Mouse (Mus musculus) spleen, adult 18-20 months (tissue): ENCODE results near the gene Grin2b.
A peak's percentile ranks its signal among the peaks of the same experiment; 100 is the strongest.

ENCODE experiments used
- DNase-seq, 2 experiments: peaks; one replicate each; pipeline ENCODE4 v3.0.0; 2022; ENCODE audit warnings: mixed read lengths in 2 of 2

The Grin2b gene

DNA sequence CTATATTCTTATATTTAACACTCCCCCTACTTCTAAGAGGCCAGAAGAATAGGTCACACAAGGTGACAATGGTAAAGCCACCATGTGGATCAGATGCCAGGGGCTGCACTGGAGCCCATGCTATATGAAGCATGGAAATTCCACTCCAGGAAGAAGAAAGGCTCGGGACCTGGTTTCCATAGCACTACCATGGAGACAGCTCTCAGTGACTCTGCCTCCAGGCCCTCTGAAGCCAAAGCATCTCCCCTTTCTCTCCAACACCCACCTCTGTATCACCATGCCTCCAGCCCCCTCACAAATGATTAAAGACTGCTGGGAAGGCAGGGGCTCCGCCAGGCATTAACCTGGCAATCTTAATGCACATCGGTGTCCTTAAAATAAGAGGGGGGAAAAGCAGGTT, 179.4 kb downstream of the Grin2b start:
- DNase-seq, result no peak

- no peak for DNase-seq
Measured at GRCm38 (mm10) chr6:135993378-135993777, 179.9 kb downstream of the Grin2b start.

DNA sequence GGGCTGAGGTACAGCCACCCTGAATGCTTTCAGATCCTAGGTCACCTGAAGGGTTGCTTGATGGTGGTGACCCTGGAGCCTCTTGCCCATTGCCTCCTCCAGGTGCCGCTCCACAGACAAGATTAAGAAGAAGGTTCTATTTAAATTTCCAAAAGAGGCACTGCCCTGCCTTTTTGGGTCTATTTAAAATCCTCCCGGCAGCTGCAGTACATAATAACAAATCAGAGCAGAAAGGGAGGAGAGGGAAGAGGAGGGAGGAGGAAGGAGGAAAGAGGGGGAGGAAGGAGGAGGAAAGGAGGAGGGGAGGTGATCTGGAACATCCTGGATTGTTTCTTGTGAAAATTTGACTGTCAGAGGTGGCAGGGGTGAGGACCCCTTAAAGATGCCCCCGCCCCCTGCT, 197.2 kb downstream of the Grin2b start:
- DNase-seq, result no peak

- DNase-seq, result no peak
Measured at GRCm38 (mm10) chr6:135972481-135972880, 200.8 kb downstream of the Grin2b start.

- DNase-seq, result no peak
Measured at GRCm38 (mm10) chr6:135971481-135971880, 201.8 kb downstream of the Grin2b start.

GRCm38 (mm10) chr6:135970716-135971318, 202.5 kb downstream of the Grin2b start:
- no peak for DNase-seq

DNA sequence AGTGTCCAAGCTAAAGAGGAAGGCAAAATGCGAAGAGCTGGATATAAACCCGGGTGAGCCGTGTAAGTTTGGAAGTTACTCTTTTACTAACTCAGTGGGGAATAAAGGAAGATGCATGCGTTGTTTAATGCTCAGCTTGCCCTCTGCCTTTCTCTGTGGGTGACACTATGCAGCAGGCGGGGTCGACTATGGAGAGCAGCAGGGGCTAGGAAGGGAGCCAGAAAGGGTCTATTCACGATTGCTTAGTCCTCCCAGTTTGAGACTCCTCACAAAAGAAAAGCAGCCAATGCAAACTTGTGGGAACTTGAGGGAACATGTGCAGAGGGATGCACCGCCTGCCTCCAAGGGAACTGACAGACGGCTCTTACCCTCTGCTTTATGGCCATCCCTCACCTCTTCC, 211.5 kb downstream of the Grin2b start:
- no peak for DNase-seq

- DNase-seq, result no peak
Measured at GRCm38 (mm10) chr6:135959629-135960028, 213.7 kb downstream of the Grin2b start.

- DNase-seq, result no peak
Measured at GRCm38 (mm10) chr6:135951666-135952065, 221.6 kb downstream of the Grin2b start.

DNA sequence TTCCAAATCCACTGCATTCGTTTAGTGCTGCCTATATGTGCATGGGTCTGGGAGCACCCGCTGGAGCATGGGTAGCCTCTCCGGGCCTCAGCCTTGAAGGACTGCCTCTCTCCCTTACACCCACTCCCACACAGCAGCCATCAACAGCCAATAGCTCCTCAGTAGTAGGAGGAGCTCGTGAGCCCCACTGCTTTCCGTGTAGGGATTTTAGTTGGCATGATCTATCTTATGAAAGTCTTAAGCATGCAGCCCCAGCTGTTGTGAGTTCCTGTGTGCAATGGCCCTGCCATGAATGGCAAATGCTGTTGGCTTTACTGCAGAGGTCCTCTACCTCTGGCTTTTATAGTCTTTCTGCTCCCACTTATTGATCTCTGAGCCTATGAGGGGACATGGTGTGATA, 227.8 kb downstream of the Grin2b start:
- DNase-seq, result no peak

DNA sequence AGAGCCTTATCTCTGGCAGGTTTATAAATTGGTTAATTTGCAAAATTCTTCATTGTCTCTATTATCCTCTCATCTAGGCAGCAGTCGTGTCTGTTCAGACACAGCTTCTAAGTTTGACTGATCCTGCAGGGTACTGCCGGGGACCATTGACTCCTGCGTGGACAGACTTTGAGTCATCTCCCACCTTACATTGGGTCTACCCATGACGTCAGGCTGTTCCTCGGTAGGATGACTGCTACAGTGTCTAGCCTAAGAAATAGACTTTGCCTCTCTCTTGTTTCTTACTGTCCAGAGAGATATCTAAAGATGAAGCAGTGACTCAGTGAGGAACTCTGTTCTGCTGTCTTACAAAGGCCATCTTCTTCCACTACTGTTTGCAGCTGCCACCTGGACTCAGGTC, 229.0 kb downstream of the Grin2b start:
- DNase-seq, result no peak

GRCm38 (mm10) chr6:135943121-135943617, 230.1 kb downstream of the Grin2b start:
- no peak for DNase-seq

GRCm38 (mm10) chr6:135932924-135933323, 240.4 kb downstream of the Grin2b start:
- no peak for DNase-seq

DNA sequence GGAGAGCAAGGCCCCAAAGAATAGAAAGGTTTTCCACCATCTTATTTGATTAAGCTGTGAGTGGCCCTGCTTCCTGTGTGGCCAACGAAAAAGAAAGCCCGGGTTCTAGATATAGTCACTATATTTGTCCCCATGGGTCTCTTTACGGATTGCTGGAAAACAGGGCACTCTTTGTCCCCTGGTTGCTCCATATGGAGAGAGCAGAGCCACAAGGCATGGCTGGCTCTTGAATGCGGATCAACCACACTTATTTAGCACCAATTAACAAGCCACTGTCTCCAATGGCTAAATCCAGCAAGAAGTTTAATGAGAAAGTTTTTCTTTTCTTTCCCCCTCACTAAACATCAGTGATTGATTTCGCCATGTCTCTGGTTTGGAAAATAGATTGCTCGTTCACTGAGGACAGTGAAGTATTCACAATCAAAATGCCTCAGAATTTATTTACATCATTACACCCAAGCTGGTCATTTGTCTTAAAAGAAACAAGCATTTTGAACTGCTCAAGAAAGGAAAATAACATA, 240.9 kb downstream of the Grin2b start:
- DNase-seq, result no peak

DNA sequence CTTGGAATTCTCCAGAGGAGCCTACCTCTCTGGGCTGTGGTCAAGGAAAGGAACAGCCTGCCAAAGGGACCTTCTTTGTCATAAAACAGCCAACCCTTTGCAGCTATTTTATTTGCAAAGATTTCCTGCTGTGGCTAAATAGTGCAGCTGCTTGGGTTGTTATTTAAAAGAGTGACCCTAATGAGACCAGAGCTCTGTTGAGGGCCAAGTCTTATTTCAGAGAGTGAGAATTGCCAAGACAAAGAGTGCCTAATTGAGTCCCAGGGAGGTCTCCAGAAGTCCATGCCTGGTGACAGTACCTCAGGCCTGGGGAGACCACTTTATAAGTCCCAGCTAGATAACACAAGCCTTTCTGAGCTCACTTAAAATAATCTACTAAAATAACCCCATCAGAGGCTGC, 255.6 kb downstream of the Grin2b start:
- DNase-seq, result no peak

GRCm38 (mm10) chr6:135914608-135915007, 258.7 kb downstream of the Grin2b start:
- no peak for DNase-seq

DNA sequence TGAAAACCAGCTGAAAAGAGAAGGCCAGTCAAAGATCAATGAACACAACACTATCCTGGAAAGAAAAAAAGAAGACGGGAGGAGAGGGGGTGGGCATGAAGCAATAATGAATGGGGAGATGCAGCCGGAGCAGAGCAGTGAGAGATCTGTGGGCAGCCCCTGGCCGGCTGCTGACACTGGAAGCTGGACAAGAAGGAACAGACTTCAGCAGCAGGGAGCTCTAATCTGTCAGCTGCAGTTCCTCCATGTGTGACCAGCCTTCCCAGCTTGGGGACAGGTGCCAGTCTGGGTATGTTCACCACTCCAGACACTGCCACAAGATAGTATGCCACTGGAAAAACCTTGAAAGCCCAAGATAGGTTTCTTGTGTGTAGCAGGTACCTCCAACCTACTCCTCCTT, 261.2 kb downstream of the Grin2b start:
- DNase-seq, result no peak

DNA sequence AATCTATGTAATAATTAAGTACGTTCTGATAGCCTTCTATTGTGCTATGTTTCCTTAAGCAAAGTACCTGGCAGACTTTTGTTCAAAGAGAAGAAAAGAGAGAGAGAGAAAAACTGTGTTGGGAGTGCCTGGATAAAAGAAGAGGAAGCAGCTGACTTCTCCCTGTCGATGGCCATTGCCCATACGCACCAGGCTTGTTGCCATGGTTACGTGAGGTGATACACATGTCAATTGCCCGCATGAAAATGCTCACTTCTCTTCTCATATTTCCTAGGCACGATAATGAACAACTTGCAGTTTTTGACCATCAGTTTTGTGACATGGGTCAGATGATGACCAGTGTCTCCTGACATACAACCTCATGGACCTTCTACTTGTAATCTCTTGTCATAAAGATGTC, 262.2 kb downstream of the Grin2b start:
- no peak for DNase-seq

DNA sequence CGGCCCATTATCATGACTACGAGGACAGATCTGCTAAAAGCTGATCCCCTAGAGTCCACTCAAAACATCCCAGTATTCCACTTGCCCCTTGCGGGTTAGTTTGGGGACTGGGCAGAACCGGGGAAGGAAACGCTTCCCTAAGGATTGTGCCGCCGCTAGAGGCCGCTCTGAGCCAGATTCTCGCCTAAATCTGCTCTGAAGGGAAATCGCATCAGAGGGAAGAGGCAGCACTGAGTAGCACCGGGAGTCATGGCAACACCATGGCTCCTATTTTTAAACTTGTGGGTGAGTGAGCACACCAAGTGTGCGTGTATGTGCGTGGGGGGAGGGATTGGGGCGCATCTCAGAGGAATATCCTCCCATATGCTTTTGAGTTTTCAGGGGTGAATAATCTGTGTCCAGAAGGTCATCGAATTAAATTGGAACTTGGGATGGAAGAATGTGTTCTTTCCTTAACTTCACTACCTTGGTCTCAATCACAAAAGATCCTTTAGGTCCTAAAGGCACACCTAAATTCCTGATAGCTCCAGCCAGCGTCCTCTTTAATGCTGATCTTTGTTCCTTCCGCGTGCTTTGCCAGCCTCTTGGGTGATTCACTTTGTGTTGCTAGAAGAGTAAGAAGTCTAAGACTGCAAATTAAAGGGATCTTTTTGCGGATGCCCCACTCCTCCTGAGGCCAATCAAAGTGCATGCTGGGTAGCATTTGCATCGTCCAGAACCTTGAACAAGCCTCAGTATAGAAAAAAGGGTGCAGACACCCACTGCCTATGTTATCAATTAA, 265.6 kb downstream of the Grin2b start:
- DNase-seq, result peak in 1 of 2 experiments; percentile 33

DNA sequence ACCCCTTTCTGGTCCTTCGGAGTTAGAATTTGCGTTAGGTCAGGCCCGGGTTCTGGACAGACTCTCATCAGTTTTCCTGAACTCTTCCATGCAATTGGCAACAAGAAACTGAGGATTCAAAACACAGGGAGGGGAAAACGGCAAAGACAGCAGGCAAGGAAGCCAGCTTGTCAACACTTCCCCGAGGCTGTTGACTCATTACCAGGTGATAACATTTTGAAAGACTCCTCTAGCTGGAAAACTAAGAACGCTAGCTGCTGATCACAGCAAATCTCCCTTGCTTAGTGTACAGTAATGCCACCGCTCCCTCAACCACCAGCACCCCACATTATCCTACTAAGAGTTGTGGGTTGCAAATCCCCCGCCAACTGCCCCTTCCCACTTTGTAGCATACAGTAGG, 266.2 kb downstream of the Grin2b start:
- no peak for DNase-seq

- no peak for DNase-seq
Measured at GRCm38 (mm10) chr6:135904391-135904790, 268.9 kb downstream of the Grin2b start.

GRCm38 (mm10) chr6:135900410-135900809, 272.9 kb downstream of the Grin2b start:
- no peak for DNase-seq

DNA sequence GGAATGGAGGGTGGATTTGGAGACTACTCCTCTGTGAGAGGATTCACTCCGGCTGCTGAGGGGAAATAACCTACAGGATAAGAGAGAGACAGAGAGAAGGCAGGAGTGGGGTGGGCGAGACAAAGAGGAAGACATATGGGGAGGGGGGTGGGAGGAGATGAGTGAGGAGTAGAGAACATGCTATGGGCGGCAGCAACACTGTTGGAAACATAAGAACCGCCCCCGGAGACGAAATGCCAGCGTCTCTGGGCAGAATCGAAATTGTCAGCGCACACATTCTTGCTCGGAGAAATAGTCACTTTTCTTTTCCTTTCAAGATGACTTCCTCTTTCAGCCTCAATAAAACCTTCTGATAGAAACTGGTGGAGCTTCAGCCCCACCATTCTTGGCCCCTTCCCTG, 274.1 kb downstream of the Grin2b start:
- DNase-seq, result no peak

GRCm38 (mm10) chr6:135894793-135895228, 278.5 kb downstream of the Grin2b start:
- no peak for DNase-seq
